32 mouse cellular contexts compared by ENCODE assay signal in genomic region chr10:117409373-117410354, GRCm38 (mm10). TPM values are rescaled to one million over a fixed set of nuclear protein-coding genes. Genes with fewer than 3 reads are reported as not detected.
DNase-seq lines count a peak whose midpoint lies in the region; ATAC-seq lines count a peak whose summit lies in the region.
"Had no signal": no experiment of that assay in that cellular context is flagged by ENCODE, and none has a peak within 500 bp of the region (broad histone marks: within the 10 kb centered on the region; RNA-seq: fewer than 3 reads in every experiment).

No protein-coding gene starts in this region.

- H3K4me3 ChIP-seq in midbrain, embryonic 11.5 days (ENCODE audit: low read depth, low read length) = no peak overlapping the region
- no peak overlapping the region for H3K4me3 ChIP-seq in midbrain, embryonic 10.5 days
- no peak overlapping the region for H3K4me3 ChIP-seq in liver, embryonic 15.5 days (replicated peaks)
- no peak overlapping the region for H3K4me3 ChIP-seq in embryonic facial prominence, embryonic 10.5 days
- H3K4me3 ChIP-seq in intestine, embryonic 15.5 days (replicated peaks) = no peak overlapping the region
- H3K4me3 ChIP-seq: embryonic facial prominence, embryonic 12.5 days; forebrain, embryonic 15.5 days; gastrocnemius, adult 2 months; hindbrain, embryonic 10.5 days; hindbrain, embryonic 15.5 days; layer of hippocampus, adult 2 months; left cerebral cortex, adult 2 months; neural tube, embryonic 15.5 days had no signal

- peaks cover 3% of the 10 kb centered on the region for H3K4me1 ChIP-seq in midbrain, embryonic 11.5 days (ENCODE audit: control insufficient read depth, insufficient read depth, low read length)
- peaks cover 29% of the 10 kb centered on the region for H3K4me1 ChIP-seq in midbrain, embryonic 10.5 days
- H3K4me1 ChIP-seq in liver, embryonic 15.5 days (replicated peaks) = peaks cover 20% of the 10 kb centered on the region
- peaks cover 29% of the 10 kb centered on the region for H3K4me1 ChIP-seq in embryonic facial prominence, embryonic 10.5 days
- no peaks in the 10 kb centered on the region for H3K4me1 ChIP-seq in intestine, embryonic 15.5 days (replicated peaks)
- H3K4me1 ChIP-seq: forebrain, embryonic 15.5 days; neural tube, embryonic 15.5 days had no signal

- no peak overlapping the region for H3K4me2 ChIP-seq in midbrain, embryonic 11.5 days
- peak overlapping the region; percentile 21; the same call in 1 of the 2 replicates for H3K4me2 ChIP-seq in liver, embryonic 15.5 days
- no peak overlapping the region for H3K4me2 ChIP-seq in intestine, embryonic 15.5 days (replicated peaks)
- H3K4me2 ChIP-seq: embryonic facial prominence, embryonic 12.5 days; forebrain, embryonic 15.5 days; hindbrain, embryonic 15.5 days; neural tube, embryonic 15.5 days had no signal

- intact Hi-C loops in left cerebral cortex, postnatal 4 days (cut with DNase I) = no loop called here

- no peak overlapping the region for H3K27ac ChIP-seq in midbrain, embryonic 11.5 days (ENCODE audit: low read depth, low read length)
- H3K27ac ChIP-seq in midbrain, embryonic 10.5 days (replicated peaks) = no peak overlapping the region
- no peak overlapping the region for H3K27ac ChIP-seq in liver, embryonic 15.5 days (replicated peaks)
- H3K27ac ChIP-seq in embryonic facial prominence, embryonic 10.5 days (replicated peaks) = no peak overlapping the region
- H3K27ac ChIP-seq in intestine, embryonic 15.5 days = no peak overlapping the region
- H3K27ac ChIP-seq: embryonic facial prominence, embryonic 12.5 days; forebrain, embryonic 15.5 days; gastrocnemius, adult 2 months; hindbrain, embryonic 10.5 days; hindbrain, embryonic 15.5 days; layer of hippocampus, adult 2 months; left cerebral cortex, adult 2 months; macrophage; neural tube, embryonic 15.5 days; stomach, postnatal 0 days had no signal

- DNase-seq in midbrain, embryonic 11.5 days (ENCODE audit: low spot score, missing footprints) = peak; percentile 39
- DNase-seq in midbrain, embryonic 10.5 days (ENCODE audit: low spot score) = no peak
- peak; percentile 92 for DNase-seq in adipocyte (ENCODE audit: low spot score)
- DNase-seq in embryonic facial prominence, embryonic 10.5 days (ENCODE audit: low spot score) = no peak
- no peak for DNase-seq in left cerebral cortex, postnatal 4 days
- DNase-seq: adrenal gland, postnatal 25 days; cerebellum, adult 11-12 months; cerebellum, postnatal 10 days; gastrocnemius, adult 2 months; gastrocnemius, postnatal 36 days; heart, postnatal 14 days; kidney, adult 2 months; kidney, postnatal 36 days; lung, adult 2 months; lung, postnatal 10 days; midbrain, embryonic 14.5 days; right cerebral cortex, postnatal 4 days; thymus, adult 18-20 months; thymus, postnatal 25 days had no signal

- ATAC-seq in midbrain, embryonic 11.5 days (ENCODE audit: low FRiP score) = no peak
- no peak for ATAC-seq in liver, embryonic 15.5 days (ENCODE audit: insufficient read depth)
- ATAC-seq in intestine, embryonic 15.5 days = no peak
- ATAC-seq: forebrain, embryonic 15.5 days; inflammation-experienced regulatory T-cells, adult 6 months had no signal

- H3K9me3 ChIP-seq in midbrain, embryonic 11.5 days (ENCODE audit: control insufficient read depth, low read length) = no peaks in the 10 kb centered on the region
- H3K9me3 ChIP-seq in midbrain, embryonic 10.5 days (replicated peaks) = no peaks in the 10 kb centered on the region
- H3K9me3 ChIP-seq in liver, embryonic 15.5 days (replicated peaks) = no peaks in the 10 kb centered on the region
- no peaks in the 10 kb centered on the region for H3K9me3 ChIP-seq in embryonic facial prominence, embryonic 10.5 days
- H3K9me3 ChIP-seq in intestine, embryonic 15.5 days = no peaks in the 10 kb centered on the region
- H3K9me3 ChIP-seq: embryonic facial prominence, embryonic 12.5 days; forebrain, embryonic 15.5 days; G1E; hindbrain, embryonic 10.5 days; hindbrain, embryonic 15.5 days; neural tube, embryonic 15.5 days had no signal

- H3K27me3 ChIP-seq in midbrain, embryonic 11.5 days (ENCODE audit: control insufficient read depth, insufficient read depth, low read length) = no peaks in the 10 kb centered on the region
- H3K27me3 ChIP-seq in midbrain, embryonic 10.5 days (ENCODE audit: low read depth, poor library complexity, severe bottlenecking) = peaks cover 3% of the 10 kb centered on the region; the same call in 1 of the 2 replicates
- no peaks in the 10 kb centered on the region for H3K27me3 ChIP-seq in liver, embryonic 15.5 days
- H3K27me3 ChIP-seq in embryonic facial prominence, embryonic 10.5 days (replicated peaks; ENCODE audit: low read depth, poor library complexity, severe bottlenecking) = no peaks in the 10 kb centered on the region
- no peaks in the 10 kb centered on the region for H3K27me3 ChIP-seq in intestine, embryonic 15.5 days (replicated peaks)
- H3K27me3 ChIP-seq: forebrain, embryonic 15.5 days; hindbrain, embryonic 15.5 days; neural tube, embryonic 15.5 days had no signal

- H3K9ac ChIP-seq in midbrain, embryonic 11.5 days (ENCODE audit: low read length) = no peak overlapping the region
- no peak overlapping the region for H3K9ac ChIP-seq in liver, embryonic 15.5 days
- no peak overlapping the region for H3K9ac ChIP-seq in intestine, embryonic 15.5 days
- H3K9ac ChIP-seq: embryonic facial prominence, embryonic 12.5 days; forebrain, embryonic 15.5 days; hindbrain, embryonic 15.5 days; neural tube, embryonic 15.5 days had no signal

- H3K36me3 ChIP-seq in midbrain, embryonic 11.5 days (ENCODE audit: control insufficient read depth, insufficient read depth, low read length) = no peaks in the 10 kb centered on the region
- no peaks in the 10 kb centered on the region for H3K36me3 ChIP-seq in midbrain, embryonic 10.5 days
- no peaks in the 10 kb centered on the region for H3K36me3 ChIP-seq in liver, embryonic 15.5 days (replicated peaks)
- no peaks in the 10 kb centered on the region for H3K36me3 ChIP-seq in embryonic facial prominence, embryonic 10.5 days (replicated peaks)
- no peaks in the 10 kb centered on the region for H3K36me3 ChIP-seq in intestine, embryonic 15.5 days
- H3K36me3 ChIP-seq: embryonic facial prominence, embryonic 12.5 days; forebrain, embryonic 15.5 days; G1E; hindbrain, embryonic 10.5 days; hindbrain, embryonic 15.5 days; neural tube, embryonic 15.5 days had no signal

- 64% methylated on average over 21 of the region's 21 CpGs for WGBS in midbrain, embryonic 11.5 days
- WGBS in midbrain, embryonic 10.5 days = 71% methylated on average over 21 of the region's 21 CpGs
- WGBS in liver, embryonic 15.5 days (ENCODE audit: insufficient replicate concordance) = 21% methylated on average over 21 of the region's 21 CpGs
- WGBS in embryonic facial prominence, embryonic 10.5 days = 83% methylated on average over 21 of the region's 21 CpGs
- 67% methylated on average over 21 of the region's 21 CpGs for WGBS in intestine, embryonic 15.5 days

RNA-seq across cellular contexts. Expression of gene Cpsf6, which starts 29.8 kb away (rescaled TPM):
- 235 and 238 TPM in 2 replicates for polyA plus RNA-seq in midbrain, embryonic 11.5 days (2014; fragmentation: Nextera tagmentation; extraction: Ambion mirVana)
- polyA plus RNA-seq in midbrain, embryonic 10.5 days (2016; fragmentation: Nextera tagmentation; extraction: Ambion mirVana) = 222 and 239 TPM in 2 replicates
- polyA plus RNA-seq in liver, embryonic 15.5 days (2015; fragmentation: Nextera tagmentation; extraction: Ambion mirVana) = 50.2 and 51.3 TPM in 2 replicates
- polyA plus RNA-seq in embryonic facial prominence, embryonic 10.5 days (2016; fragmentation: Nextera tagmentation; extraction: Ambion mirVana) = 223 and 230 TPM in 2 replicates
- polyA plus RNA-seq in intestine, embryonic 15.5 days (2015; fragmentation: Nextera tagmentation; extraction: Ambion mirVana) = 112 and 129 TPM in 2 replicates
- total RNA-seq in left cerebral cortex, postnatal 4 days (2021) = 100 to 1,000 TPM; 145 to 163 TPM

Comparison
In these comparisons a context has a peak if more than half of its experiments do, and no peak if none do; other contexts are left out.
1. DNase-seq: peak in midbrain, embryonic 11.5 days (single experiment) and adipocyte (single experiment); none in midbrain, embryonic 10.5 days (single experiment), embryonic facial prominence, embryonic 10.5 days (single experiment) and left cerebral cortex, postnatal 4 days (single experiment).